Mouse (Mus musculus): ENCODE measurements at regions not wholly inside any gene's neighbourhood (a gene's known extent, or its start where the extent isn't known, plus 50 kb on each side); places are given as distances from the start of the nearest gene placed in this dataset.

DNA sequence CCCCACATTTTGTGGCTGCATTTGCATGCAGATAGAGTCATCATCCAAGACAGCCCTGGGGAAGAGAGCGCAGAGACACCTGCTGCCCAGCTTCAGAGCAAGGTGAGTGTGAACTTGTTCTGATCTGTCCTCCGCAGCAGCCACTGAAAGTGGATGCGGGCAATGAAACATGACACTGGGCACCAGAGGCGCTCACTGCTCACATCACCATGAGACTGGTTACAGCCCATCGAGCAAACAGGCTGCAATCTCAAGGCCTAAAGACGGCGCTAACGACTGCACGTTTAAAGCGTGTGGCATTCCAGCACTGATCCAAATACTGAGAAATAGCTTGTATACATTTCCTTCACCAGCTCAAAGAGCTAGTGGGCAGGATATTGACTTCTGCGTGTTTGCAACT is 65.8 kb downstream of the Barhl2 start:
- 76% methylated on average over 11 of the region's 11 CpGs for WGBS
- no peak overlapping the region for H3K27ac ChIP-seq (ENCODE audit: insufficient read depth, low read depth, low read length)
- no peaks in the 10 kb centered on the region for H3K4me1 ChIP-seq (ENCODE audit: control insufficient read depth, insufficient read depth, insufficient read length, low read length)
- H3K36me3 ChIP-seq (ENCODE audit: control insufficient read depth, insufficient read depth, low read length): no peaks in the 10 kb centered on the region
- H3K27me3 ChIP-seq (ENCODE audit: control insufficient read depth, insufficient read depth, low read length): no peaks in the 10 kb centered on the region
- no peak for TF ChIP-seq CTCF (IDR thresholded peaks at IDR 0.05; ENCODE audit: extremely low read depth, insufficient read length, insufficient replicate concordance, low read depth, low read length)
- TF ChIP-seq POLR2A (IDR thresholded peaks at IDR 0.05; ENCODE audit: low read depth, low read length): no peak
- H3K4me3 ChIP-seq (ENCODE audit: low read depth, low read length): no peak overlapping the region

DNA sequence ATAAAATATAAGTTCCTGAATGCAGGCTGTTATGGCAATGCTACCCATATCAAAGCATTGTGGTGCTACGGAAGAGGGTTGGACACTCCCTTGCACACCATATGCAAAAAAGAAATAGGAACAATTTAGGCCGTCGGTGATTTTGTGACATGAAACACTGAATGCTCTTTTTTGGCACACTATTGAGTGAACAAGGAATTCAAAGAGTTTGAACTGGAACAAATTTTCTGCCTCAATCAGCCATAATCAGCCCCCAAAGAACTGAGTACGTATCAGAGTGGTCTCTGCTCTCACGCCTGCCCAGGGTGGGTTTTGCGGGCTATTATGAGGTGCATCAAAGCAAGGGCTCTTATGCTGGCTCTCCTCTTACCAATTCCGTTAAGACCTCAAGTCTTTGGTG is 71.3 kb downstream of the Barhl2 start:
- Histone ChIP-seq H3K4me1 (ENCODE audit: control insufficient read depth, insufficient read depth, insufficient read length, low read length) (no peaks in the 10 kb centered on the region), H3K27me3 (ENCODE audit: control insufficient read depth, insufficient read depth, low read length) (no peaks in the 10 kb centered on the region), H3K4me3 (ENCODE audit: low read depth, low read length) (no peak overlapping the region), H3K27ac (ENCODE audit: insufficient read depth, low read depth, low read length) (no peak overlapping the region), H3K36me3 (ENCODE audit: control insufficient read depth, insufficient read depth, low read length) (no peaks in the 10 kb centered on the region)
- TF ChIP-seq POLR2A (IDR thresholded peaks at IDR 0.05; ENCODE audit: low read depth, low read length) (no peak), CTCF (IDR thresholded peaks at IDR 0.05; ENCODE audit: extremely low read depth, insufficient read length, insufficient replicate concordance, low read depth, low read length) (no peak)
- WGBS: 79% methylated on average over 7 of the region's 7 CpGs

DNA sequence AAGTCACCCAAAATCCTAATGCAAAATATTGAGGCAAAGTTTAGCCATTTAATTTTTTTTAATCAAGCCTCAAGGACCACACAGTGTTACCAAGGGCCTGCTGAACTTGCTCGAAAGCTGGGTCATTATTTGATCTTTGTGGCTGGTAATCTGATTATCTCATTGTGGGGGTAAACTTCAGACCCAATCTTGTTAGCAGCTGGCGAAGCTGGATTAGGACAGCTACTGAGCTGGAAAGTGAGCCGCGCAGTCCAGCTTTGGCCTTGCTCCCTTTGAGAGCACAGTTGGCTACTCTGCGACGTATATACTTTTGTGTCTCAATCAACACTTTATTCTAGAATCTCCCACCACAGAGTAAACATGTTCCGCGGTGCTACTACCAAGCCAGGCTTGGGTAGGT is 72.1 kb downstream of the Barhl2 start:
- no peak overlapping the region for H3K27ac ChIP-seq (ENCODE audit: insufficient read depth, low read depth, low read length)
- H3K36me3 ChIP-seq (ENCODE audit: control insufficient read depth, insufficient read depth, low read length): no peaks in the 10 kb centered on the region
- H3K4me3 ChIP-seq (ENCODE audit: low read depth, low read length): no peak overlapping the region
- WGBS: 59% methylated on average over 8 of the region's 8 CpGs
- H3K4me1 ChIP-seq (ENCODE audit: control insufficient read depth, insufficient read depth, insufficient read length, low read length): no peaks in the 10 kb centered on the region
- no peak for TF ChIP-seq POLR2A (IDR thresholded peaks at IDR 0.05; ENCODE audit: low read depth, low read length)
- TF ChIP-seq CTCF (IDR thresholded peaks at IDR 0.05; ENCODE audit: extremely low read depth, insufficient read length, insufficient replicate concordance, low read depth, low read length): no peak
- H3K27me3 ChIP-seq (ENCODE audit: control insufficient read depth, insufficient read depth, low read length): no peaks in the 10 kb centered on the region

DNA sequence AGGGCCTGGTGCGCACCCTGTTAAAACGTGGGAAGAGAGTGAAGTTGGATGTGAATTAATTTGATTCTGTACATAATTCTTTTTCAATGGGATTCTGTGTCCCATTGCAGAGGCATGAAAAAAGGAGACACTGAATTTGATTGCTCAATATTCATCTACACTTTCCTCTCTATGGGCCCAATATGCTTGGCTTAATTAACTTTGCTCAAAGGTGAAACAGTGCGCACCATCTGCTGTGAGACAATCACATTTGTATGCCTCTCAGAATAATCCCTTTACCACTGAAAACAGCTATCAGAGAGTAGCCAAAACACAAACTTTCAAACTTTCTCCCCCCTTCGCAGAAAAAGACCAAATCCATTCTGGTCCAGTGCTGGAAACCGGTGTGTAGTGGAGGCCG is 72.7 kb downstream of the Barhl2 start:
- 83% methylated on average over 6 of the region's 6 CpGs for WGBS
- H3K27me3 ChIP-seq (ENCODE audit: control insufficient read depth, insufficient read depth, low read length): peaks cover 2% of the 10 kb centered on the region; the same call in 1 of the 2 replicates
- H3K4me3 ChIP-seq (ENCODE audit: low read depth, low read length): no peak overlapping the region
- no peak overlapping the region for H3K27ac ChIP-seq (ENCODE audit: insufficient read depth, low read depth, low read length)
- TF ChIP-seq POLR2A (IDR thresholded peaks at IDR 0.05; ENCODE audit: low read depth, low read length) (no peak), CTCF (IDR thresholded peaks at IDR 0.05; ENCODE audit: extremely low read depth, insufficient read length, insufficient replicate concordance, low read depth, low read length) (no peak)
- H3K36me3 ChIP-seq (ENCODE audit: control insufficient read depth, insufficient read depth, low read length): no peaks in the 10 kb centered on the region
- no peaks in the 10 kb centered on the region for H3K4me1 ChIP-seq (ENCODE audit: control insufficient read depth, insufficient read depth, insufficient read length, low read length)

DNA sequence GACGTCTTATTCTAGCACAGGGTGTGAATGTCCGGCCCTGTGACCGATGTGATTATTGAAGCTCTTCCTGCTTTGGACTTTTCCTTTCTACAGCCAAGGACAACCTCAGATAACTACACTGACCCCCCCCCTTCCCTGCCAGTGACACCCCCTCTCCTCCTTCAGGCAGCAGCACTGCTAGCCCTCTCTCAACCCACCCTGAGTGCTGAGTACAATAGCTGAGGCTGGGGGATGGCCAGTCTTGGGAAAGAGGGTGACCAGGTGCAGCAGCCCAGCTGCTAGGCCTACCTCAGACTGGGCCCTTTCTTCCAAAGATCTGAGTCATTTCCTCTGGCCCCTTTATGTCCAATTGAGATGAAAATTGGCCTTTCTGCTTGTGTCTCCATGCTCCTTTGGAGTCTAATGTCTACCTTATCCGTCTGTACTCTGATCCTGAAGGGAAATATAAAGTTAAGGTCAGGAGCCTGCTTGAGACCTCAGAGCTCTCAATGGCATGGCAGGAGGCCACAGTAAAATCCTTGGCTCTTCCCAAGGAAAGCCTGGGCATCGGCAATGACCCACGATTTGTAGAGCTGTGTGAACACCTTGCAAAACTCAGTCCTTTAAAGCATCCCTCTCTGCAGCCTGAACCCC is 73.7 kb downstream of the Barhl2 start:
- no peaks in the 10 kb centered on the region for H3K4me1 ChIP-seq (ENCODE audit: control insufficient read depth, insufficient read depth, insufficient read length, low read length)
- 46% methylated on average over 6 of the region's 6 CpGs for WGBS
- TF ChIP-seq POLR2A (IDR thresholded peaks at IDR 0.05; ENCODE audit: low read depth, low read length) (no peak), CTCF (IDR thresholded peaks at IDR 0.05; ENCODE audit: extremely low read depth, insufficient read length, insufficient replicate concordance, low read depth, low read length) (no peak)
- peaks cover 2% of the 10 kb centered on the region; the same call in 1 of the 2 replicates for H3K27me3 ChIP-seq (ENCODE audit: control insufficient read depth, insufficient read depth, low read length)
- H3K27ac ChIP-seq (ENCODE audit: insufficient read depth, low read depth, low read length): no peak overlapping the region
- no peaks in the 10 kb centered on the region for H3K36me3 ChIP-seq (ENCODE audit: control insufficient read depth, insufficient read depth, low read length)
- no peak overlapping the region for H3K4me3 ChIP-seq (ENCODE audit: low read depth, low read length)

DNA sequence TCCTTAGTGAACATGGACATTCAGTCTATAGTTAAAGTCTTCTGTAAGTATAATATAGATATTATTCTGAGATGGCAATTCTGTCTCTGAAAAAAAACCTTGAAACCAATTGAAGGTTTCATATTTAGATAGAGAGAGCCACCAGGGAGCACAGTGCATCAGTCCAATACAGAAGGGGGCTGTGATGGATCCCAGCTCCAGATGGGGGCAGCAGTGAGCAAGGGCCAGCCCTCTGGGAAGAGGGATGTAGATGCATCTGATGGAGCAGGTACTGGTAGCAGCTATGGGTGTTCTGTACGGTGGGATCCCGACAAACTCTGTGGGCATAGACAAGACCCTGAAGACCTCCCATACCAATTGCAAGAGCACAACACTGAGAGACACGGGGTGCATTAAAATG is 76.0 kb downstream of the Barhl2 start:
- TF ChIP-seq POLR2A (IDR thresholded peaks at IDR 0.05; ENCODE audit: low read depth, low read length) (no peak), CTCF (IDR thresholded peaks at IDR 0.05; ENCODE audit: extremely low read depth, insufficient read length, insufficient replicate concordance, low read depth, low read length) (no peak)
- Histone ChIP-seq H3K36me3 (ENCODE audit: control insufficient read depth, insufficient read depth, low read length) (no peaks in the 10 kb centered on the region), H3K27ac (ENCODE audit: insufficient read depth, low read depth, low read length) (no peak overlapping the region), H3K27me3 (ENCODE audit: control insufficient read depth, insufficient read depth, low read length) (peaks cover 2% of the 10 kb centered on the region; the same call in 1 of the 2 replicates), H3K4me1 (ENCODE audit: control insufficient read depth, insufficient read depth, insufficient read length, low read length) (no peaks in the 10 kb centered on the region), H3K4me3 (ENCODE audit: low read depth, low read length) (no peak overlapping the region)
- 88% methylated on average over 3 of the region's 3 CpGs for WGBS

DNA sequence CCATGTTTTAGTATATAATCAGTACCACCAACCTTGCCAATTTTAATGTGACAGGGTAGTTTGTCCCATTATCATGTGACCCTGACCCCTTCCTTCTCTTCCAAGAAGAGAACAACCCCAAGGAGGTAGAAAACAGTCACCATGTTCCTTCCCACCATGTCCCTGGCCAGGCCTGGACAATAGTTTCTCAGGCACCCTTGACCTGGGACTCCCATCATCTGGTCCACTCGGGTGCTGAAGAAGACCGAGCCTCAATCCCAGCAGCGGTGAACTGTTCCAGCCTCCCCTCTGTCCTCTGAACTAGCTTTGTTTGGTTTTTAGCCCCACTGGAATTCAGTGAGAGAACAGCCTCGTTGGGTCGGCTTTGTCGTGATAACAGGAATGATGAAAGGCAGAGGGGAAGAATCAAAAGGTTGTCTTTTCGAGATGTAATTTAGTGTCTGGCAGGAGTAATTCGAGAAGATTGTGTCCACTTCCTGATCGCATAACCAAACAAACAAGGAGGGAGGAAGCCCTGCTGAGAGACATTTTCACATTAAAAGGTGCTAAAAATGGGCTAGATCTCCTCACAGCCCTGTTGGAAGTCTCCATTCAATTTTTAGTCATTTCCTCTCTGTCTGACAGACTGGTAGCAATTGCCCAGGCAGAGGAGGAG is 77.2 kb downstream of the Barhl2 start:
- WGBS: 14% methylated on average over 9 of the region's 9 CpGs
- H3K27me3 ChIP-seq (ENCODE audit: control insufficient read depth, insufficient read depth, low read length): peaks cover 2% of the 10 kb centered on the region; the same call in 1 of the 2 replicates
- no peak overlapping the region for H3K4me3 ChIP-seq (ENCODE audit: low read depth, low read length)
- no peak overlapping the region for H3K27ac ChIP-seq (ENCODE audit: insufficient read depth, low read depth, low read length)
- TF ChIP-seq CTCF (IDR thresholded peaks at IDR 0.05; ENCODE audit: extremely low read depth, insufficient read length, insufficient replicate concordance, low read depth, low read length) (no peak), POLR2A (IDR thresholded peaks at IDR 0.05; ENCODE audit: low read depth, low read length) (no peak)
- H3K36me3 ChIP-seq (ENCODE audit: control insufficient read depth, insufficient read depth, low read length): no peaks in the 10 kb centered on the region
- no peaks in the 10 kb centered on the region for H3K4me1 ChIP-seq (ENCODE audit: control insufficient read depth, insufficient read depth, insufficient read length, low read length)

Measured in small intestine, adult 2 months (tissue).